Comparison of ENCODE assay signal across 19 mouse cellular contexts in the genomic region with DNA sequence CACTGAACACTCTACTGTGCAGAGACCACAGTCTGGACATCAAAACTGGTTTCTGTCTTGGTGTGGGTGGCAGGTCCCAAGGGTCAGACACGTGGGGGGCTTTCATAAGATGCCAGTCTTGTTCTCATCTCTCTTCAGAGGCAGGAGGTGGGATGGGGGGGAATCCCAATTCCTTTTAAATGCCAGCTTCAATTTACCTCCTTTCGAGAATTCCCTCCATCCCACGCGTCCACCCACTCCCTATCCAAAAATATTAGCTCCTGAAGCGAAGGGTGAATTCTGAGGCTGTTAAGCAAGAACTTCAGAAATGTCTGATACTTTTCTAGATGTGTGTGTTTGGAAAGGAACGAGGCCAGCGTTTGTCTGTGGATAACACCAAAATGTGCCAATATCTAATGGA.
"Had no signal": no experiment of that assay in that cellular context is flagged by ENCODE, and none has a peak within 500 bp of the region (broad histone marks: within the 10 kb centered on the region; RNA-seq: fewer than 3 reads in every experiment).

No protein-coding gene starts in this region.

- H3K4me2 ChIP-seq: limb, embryonic 12.5 days; liver, embryonic 13.5 days; lung, embryonic 15.5 days; midbrain, embryonic 11.5 days; neural tube, embryonic 13.5 days had no signal

- H3K27ac ChIP-seq: kidney, postnatal 0 days; left cerebral cortex, adult 2 months; limb, embryonic 12.5 days; liver, embryonic 13.5 days; lung, embryonic 15.5 days; macrophage; neural tube, embryonic 13.5 days; stomach, postnatal 0 days had no signal

- H3K27me3 ChIP-seq: neural tube, embryonic 13.5 days had no signal

- H3K36me3 ChIP-seq: limb, embryonic 12.5 days; liver, embryonic 13.5 days; lung, embryonic 15.5 days had no signal

- H3K9me3 ChIP-seq: liver, embryonic 13.5 days; lung, embryonic 15.5 days; neural tube, embryonic 13.5 days had no signal

- ATAC-seq: intestine, embryonic 16.5 days; liver, postnatal 0 days; midbrain, embryonic 16.5 days had no signal

- H3K9ac ChIP-seq: limb, embryonic 12.5 days; liver, embryonic 13.5 days; liver, postnatal 0 days; lung, embryonic 15.5 days; neural tube, embryonic 13.5 days had no signal

- H3K4me1 ChIP-seq: liver, embryonic 13.5 days had no signal

- H3K4me3 ChIP-seq: left cerebral cortex, adult 2 months; limb, embryonic 12.5 days; liver, embryonic 13.5 days; lung, embryonic 15.5 days; megakaryocyte, embryonic 14.5 days; neural tube, embryonic 13.5 days had no signal

- DNase-seq: kidney, adult 9 months; kidney, postnatal 36 days; liver; liver, embryonic 13.5 days; liver, postnatal 0 days; lung, postnatal 14 days; thymus, adult 2 months; thymus, postnatal 25 days had no signal
